In the genomic region with DNA sequence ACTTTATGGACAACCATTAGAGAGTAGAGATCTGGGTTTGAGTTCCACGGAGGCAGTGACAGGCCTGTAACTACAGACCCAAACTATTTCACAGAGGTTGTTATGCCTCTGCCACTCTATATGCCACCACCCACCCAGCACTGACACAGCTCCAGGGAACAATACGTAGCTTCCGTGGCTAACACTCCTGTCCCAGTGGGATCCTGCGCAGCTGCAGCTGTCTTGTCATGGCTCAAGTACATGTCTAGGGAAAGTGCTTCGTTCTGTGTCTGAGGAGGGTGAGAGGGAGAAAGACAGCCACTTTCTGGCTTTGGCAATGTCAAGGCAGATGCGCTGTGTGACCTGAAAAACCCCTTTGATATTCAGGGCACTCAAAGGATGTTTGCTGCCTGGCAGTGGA, we compare ENCODE assay signal across 11 mouse cellular contexts.
"Had no signal": no experiment of that assay in that cellular context is flagged by ENCODE, and none has a peak within 500 bp of the region (broad histone marks: within the 10 kb centered on the region; RNA-seq: fewer than 3 reads in every experiment).

No protein-coding gene starts in this region.

- DNase-seq: forebrain, postnatal 0 days; gastrocnemius, adult 2 months; gastrocnemius, postnatal 10 days; gastrocnemius, postnatal 25 days; heart, postnatal 14 days; heart, postnatal 4 days; kidney, adult 18-20 months; kidney, adult 8-10 months; kidney, postnatal 10 days; kidney, postnatal 25 days; kidney, postnatal 4 days had no signal
